Mouse (Mus musculus): ENCODE measurements at regions not wholly inside any gene's neighbourhood (a gene's known extent, or its start where the extent isn't known, plus 50 kb on each side); places are given as distances from the start of the nearest gene placed in this dataset.

GRCm38 (mm10) chr1:193599895-193600294, 229.8 kb upstream of the Camk1g start:
- no peaks in the 10 kb centered on the region for H3K27me3 ChIP-seq (replicated peaks; ENCODE audit: control insufficient read depth, insufficient read depth, low read length)
- no peak overlapping the region for H3K4me2 ChIP-seq (replicated peaks; ENCODE audit: low read depth)
- ATAC-seq, result no peak
- 45% methylated on average over 4 of the region's 4 CpGs for WGBS
- TF ChIP-seq CTCF (IDR thresholded peaks at IDR 0.05; ENCODE audit: low read depth), result no peak
- H3K4me3 ChIP-seq (ENCODE audit: low read depth, low read length), result no peak overlapping the region
- H3K27ac ChIP-seq (ENCODE audit: low read depth, low read length), result no peak overlapping the region
- H3K9me3 ChIP-seq (ENCODE audit: control insufficient read depth), result no peaks in the 10 kb centered on the region
- no peaks in the 10 kb centered on the region for H3K36me3 ChIP-seq (ENCODE audit: control insufficient read depth, insufficient read depth)
- H3K4me1 ChIP-seq (replicated peaks; ENCODE audit: control insufficient read depth, insufficient read depth, low read length), result no peaks in the 10 kb centered on the region
- no peak overlapping the region for H3K9ac ChIP-seq (ENCODE audit: low read depth, low read length)

GRCm38 (mm10) chr1:193599163-193599562, 229.1 kb upstream of the Camk1g start:
- no peak overlapping the region for H3K27ac ChIP-seq (ENCODE audit: low read depth, low read length)
- no peaks in the 10 kb centered on the region for H3K27me3 ChIP-seq (replicated peaks; ENCODE audit: control insufficient read depth, insufficient read depth, low read length)
- no peak for ATAC-seq
- H3K4me3 ChIP-seq (ENCODE audit: low read depth, low read length), result no peak overlapping the region
- H3K4me2 ChIP-seq (replicated peaks; ENCODE audit: low read depth), result no peak overlapping the region
- no peak overlapping the region for H3K9ac ChIP-seq (ENCODE audit: low read depth, low read length)
- H3K4me1 ChIP-seq (replicated peaks; ENCODE audit: control insufficient read depth, insufficient read depth, low read length), result no peaks in the 10 kb centered on the region
- H3K9me3 ChIP-seq (ENCODE audit: control insufficient read depth), result no peaks in the 10 kb centered on the region
- peak; percentile 74 for TF ChIP-seq CTCF (IDR thresholded peaks at IDR 0.05; ENCODE audit: low read depth)
- no peaks in the 10 kb centered on the region for H3K36me3 ChIP-seq (ENCODE audit: control insufficient read depth, insufficient read depth)
- 41% methylated on average over 1 of the region's 1 CpGs for WGBS

- no peak overlapping the region for H3K4me2 ChIP-seq (replicated peaks; ENCODE audit: low read depth)
- no peak overlapping the region for H3K27ac ChIP-seq (ENCODE audit: low read depth, low read length)
- H3K9me3 ChIP-seq (ENCODE audit: control insufficient read depth), result no peaks in the 10 kb centered on the region
- no peaks in the 10 kb centered on the region for H3K4me1 ChIP-seq (replicated peaks; ENCODE audit: control insufficient read depth, insufficient read depth, low read length)
- H3K9ac ChIP-seq (ENCODE audit: low read depth, low read length), result no peak overlapping the region
- no peak for TF ChIP-seq CTCF (IDR thresholded peaks at IDR 0.05; ENCODE audit: low read depth)
- no peaks in the 10 kb centered on the region for H3K36me3 ChIP-seq (ENCODE audit: control insufficient read depth, insufficient read depth)
- 48% methylated on average over 5 of the region's 5 CpGs for WGBS
- no peak for ATAC-seq
- 0 out of 2 replicates have a peak, but pooled peaks cover 4% of the 10 kb centered on the region for H3K27me3 ChIP-seq (replicated peaks; ENCODE audit: control insufficient read depth, insufficient read depth, low read length)
- H3K4me3 ChIP-seq (ENCODE audit: low read depth, low read length), result no peak overlapping the region
Measured at GRCm38 (mm10) chr1:193590301-193590829, 220.3 kb upstream of the Camk1g start.

GRCm38 (mm10) chr1:193588477-193589464, 218.7 kb upstream of the Camk1g start:
- Histone ChIP-seq H3K9me3 (ENCODE audit: control insufficient read depth) (no peaks in the 10 kb centered on the region), H3K27ac (ENCODE audit: low read depth, low read length) (no peak overlapping the region), H3K4me2 (replicated peaks; ENCODE audit: low read depth) (no peak overlapping the region), H3K36me3 (ENCODE audit: control insufficient read depth, insufficient read depth) (no peaks in the 10 kb centered on the region), H3K4me1 (replicated peaks; ENCODE audit: control insufficient read depth, insufficient read depth, low read length) (no peaks in the 10 kb centered on the region), H3K9ac (ENCODE audit: low read depth, low read length) (no peak overlapping the region), H3K27me3 (replicated peaks; ENCODE audit: control insufficient read depth, insufficient read depth, low read length) (0 out of 2 replicates have a peak, but pooled peaks cover 4% of the 10 kb centered on the region), H3K4me3 (ENCODE audit: low read depth, low read length) (no peak overlapping the region)
- 0 out of 2 replicates have a peak, but pooled peaks have one; percentile 22 for ATAC-seq
- peak; percentile 95 for TF ChIP-seq CTCF (IDR thresholded peaks at IDR 0.05; ENCODE audit: low read depth)
- 32% methylated on average over 12 of the region's 12 CpGs for WGBS

- H3K36me3 ChIP-seq (ENCODE audit: control insufficient read depth, insufficient read depth), result no peaks in the 10 kb centered on the region
- 86% methylated on average over 2 of the region's 2 CpGs for WGBS
- no peaks in the 10 kb centered on the region for H3K4me1 ChIP-seq (replicated peaks; ENCODE audit: control insufficient read depth, insufficient read depth, low read length)
- H3K4me2 ChIP-seq (replicated peaks; ENCODE audit: low read depth), result no peak overlapping the region
- H3K27me3 ChIP-seq (replicated peaks; ENCODE audit: control insufficient read depth, insufficient read depth, low read length), result 0 out of 2 replicates have a peak, but pooled peaks cover 4% of the 10 kb centered on the region
- H3K9me3 ChIP-seq (ENCODE audit: control insufficient read depth), result no peaks in the 10 kb centered on the region
- H3K9ac ChIP-seq (ENCODE audit: low read depth, low read length), result no peak overlapping the region
- H3K4me3 ChIP-seq (ENCODE audit: low read depth, low read length), result no peak overlapping the region
- H3K27ac ChIP-seq (ENCODE audit: low read depth, low read length), result no peak overlapping the region
- TF ChIP-seq CTCF (IDR thresholded peaks at IDR 0.05; ENCODE audit: low read depth), result no peak
- ATAC-seq, result no peak
Measured at GRCm38 (mm10) chr1:193587317-193587716, 217.2 kb upstream of the Camk1g start.

GRCm38 (mm10) chr1:193586896-193587295, 216.8 kb upstream of the Camk1g start:
- Histone ChIP-seq H3K27ac (ENCODE audit: low read depth, low read length) (no peak overlapping the region), H3K27me3 (replicated peaks; ENCODE audit: control insufficient read depth, insufficient read depth, low read length) (0 out of 2 replicates have a peak, but pooled peaks cover 4% of the 10 kb centered on the region), H3K9me3 (ENCODE audit: control insufficient read depth) (no peaks in the 10 kb centered on the region), H3K4me3 (ENCODE audit: low read depth, low read length) (no peak overlapping the region), H3K36me3 (ENCODE audit: control insufficient read depth, insufficient read depth) (no peaks in the 10 kb centered on the region), H3K4me1 (replicated peaks; ENCODE audit: control insufficient read depth, insufficient read depth, low read length) (no peaks in the 10 kb centered on the region), H3K9ac (ENCODE audit: low read depth, low read length) (no peak overlapping the region), H3K4me2 (replicated peaks; ENCODE audit: low read depth) (no peak overlapping the region)
- no peak for ATAC-seq
- TF ChIP-seq CTCF (IDR thresholded peaks at IDR 0.05; ENCODE audit: low read depth), result no peak
- WGBS, result 65% methylated on average over 6 of the region's 6 CpGs

All from intestine, postnatal 0 days (tissue).